Mouse (Mus musculus): ENCODE measurements around the gene Msrb3. TPM values are rescaled to one million over a fixed set of nuclear protein-coding genes. Genes with fewer than 3 reads are reported as not detected.
A peak's percentile ranks its signal among the peaks of the same experiment; 100 is the strongest.

Msrb3 gene
- polyA plus RNA-seq, 1 experiment from 2014 or later: 2.3 TPM

DNA sequence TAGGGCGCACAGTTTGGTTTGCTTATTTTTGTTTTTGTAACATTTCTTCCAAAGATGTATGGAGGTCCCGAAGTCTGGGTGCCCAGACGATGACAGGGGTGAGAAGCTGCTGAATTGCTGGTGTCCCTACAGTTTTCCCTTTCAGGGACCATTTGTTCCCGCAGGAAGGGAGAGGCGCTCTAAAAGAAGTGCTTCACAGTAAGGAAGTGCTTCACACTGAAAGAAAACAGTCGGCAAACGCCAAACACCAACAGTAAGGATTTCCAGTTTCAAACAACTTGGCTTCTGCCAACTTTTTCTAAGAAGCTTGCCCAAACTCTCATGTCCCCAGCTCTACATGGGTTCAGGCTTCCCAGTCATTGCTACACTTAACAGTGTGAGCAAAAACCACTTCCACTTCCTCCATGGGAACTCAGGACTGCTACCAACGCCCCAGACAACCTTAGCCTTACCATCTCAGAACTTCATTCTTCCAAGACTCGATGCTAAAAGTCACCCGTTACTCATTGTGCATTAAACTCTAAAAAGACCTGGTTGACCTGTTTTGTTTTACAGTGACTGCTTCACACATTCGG is 106.6 kb downstream of the Msrb3 start:
- H3K4me3 ChIP-seq: no peak overlapping the region
- H3K27me3 ChIP-seq: no peaks in the 10 kb centered on the region; the same call in 1 of the 2 replicates
- H3K36me3 ChIP-seq: no peaks in the 10 kb centered on the region
- no peak for ATAC-seq (ENCODE audit: low FRiP score)
- peaks cover 13% of the 10 kb centered on the region for H3K4me1 ChIP-seq (replicated peaks)
- 69% methylated on average over 11 of the region's 11 CpGs for WGBS
- no peaks in the 10 kb centered on the region for H3K9me3 ChIP-seq
- no peak overlapping the region for H3K4me2 ChIP-seq
- no peak overlapping the region for H3K9ac ChIP-seq
- H3K27ac ChIP-seq: no peak overlapping the region

- H3K27ac ChIP-seq: no peak overlapping the region
- H3K9ac ChIP-seq: no peak overlapping the region
- H3K4me2 ChIP-seq: no peak overlapping the region
- no peaks in the 10 kb centered on the region for H3K9me3 ChIP-seq
- peaks cover 18% of the 10 kb centered on the region for H3K4me1 ChIP-seq (replicated peaks)
- H3K36me3 ChIP-seq: no peaks in the 10 kb centered on the region
- no peaks in the 10 kb centered on the region; the same call in 1 of the 2 replicates for H3K27me3 ChIP-seq
- no peak for ATAC-seq (ENCODE audit: low FRiP score)
- no peak overlapping the region for H3K4me3 ChIP-seq
- 86% methylated on average over 11 of the region's 11 CpGs for WGBS
These were observed 107.5 kb downstream of the Msrb3 start for GRCm38 (mm10) chr10:120791438-120791837.

GRCm38 (mm10) chr10:120787202-120787601 is 111.7 kb downstream of the Msrb3 start:
- H3K4me2 ChIP-seq: no peak overlapping the region
- no peaks in the 10 kb centered on the region for H3K9me3 ChIP-seq
- ATAC-seq (ENCODE audit: low FRiP score): 0 out of 2 replicates have a peak, but pooled peaks have one; percentile 52
- H3K27me3 ChIP-seq: no peaks in the 10 kb centered on the region; the same call in 1 of the 2 replicates
- peaks cover 20% of the 10 kb centered on the region for H3K4me1 ChIP-seq (replicated peaks)
- H3K4me3 ChIP-seq: no peak overlapping the region
- H3K27ac ChIP-seq: no peak overlapping the region
- 20% methylated on average over 10 of the region's 10 CpGs for WGBS
- no peaks in the 10 kb centered on the region for H3K36me3 ChIP-seq
- H3K9ac ChIP-seq: no peak overlapping the region

DNA sequence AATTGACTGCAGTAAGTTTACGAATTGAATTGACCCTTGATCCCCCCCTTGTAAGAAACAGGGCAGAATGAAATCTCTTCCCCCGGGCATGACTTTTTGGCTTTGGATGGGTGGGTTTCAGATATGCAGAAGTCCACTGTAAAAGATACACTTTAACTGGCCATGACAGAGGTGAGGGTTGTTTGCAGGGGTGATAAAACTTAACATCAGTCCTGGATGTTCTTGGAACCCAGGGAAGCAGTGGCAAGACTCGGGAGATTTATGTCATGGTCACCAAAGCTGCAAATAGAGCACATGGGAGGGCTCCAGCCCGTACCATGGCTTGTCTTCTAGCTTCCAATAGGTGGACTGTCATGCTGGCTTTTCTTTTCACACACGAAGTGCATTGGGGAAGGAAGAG is 114.4 kb downstream of the Msrb3 start:
- H3K4me3 ChIP-seq: no peak overlapping the region
- 39% methylated on average over 5 of the region's 5 CpGs for WGBS
- no peak overlapping the region for H3K9ac ChIP-seq
- no peaks in the 10 kb centered on the region for H3K27me3 ChIP-seq
- no peak overlapping the region for H3K27ac ChIP-seq
- H3K4me1 ChIP-seq (replicated peaks): peaks cover 20% of the 10 kb centered on the region
- no peaks in the 10 kb centered on the region for H3K9me3 ChIP-seq
- ATAC-seq (ENCODE audit: low FRiP score): no peak
- no peak overlapping the region for H3K4me2 ChIP-seq
- H3K36me3 ChIP-seq: no peaks in the 10 kb centered on the region

DNA sequence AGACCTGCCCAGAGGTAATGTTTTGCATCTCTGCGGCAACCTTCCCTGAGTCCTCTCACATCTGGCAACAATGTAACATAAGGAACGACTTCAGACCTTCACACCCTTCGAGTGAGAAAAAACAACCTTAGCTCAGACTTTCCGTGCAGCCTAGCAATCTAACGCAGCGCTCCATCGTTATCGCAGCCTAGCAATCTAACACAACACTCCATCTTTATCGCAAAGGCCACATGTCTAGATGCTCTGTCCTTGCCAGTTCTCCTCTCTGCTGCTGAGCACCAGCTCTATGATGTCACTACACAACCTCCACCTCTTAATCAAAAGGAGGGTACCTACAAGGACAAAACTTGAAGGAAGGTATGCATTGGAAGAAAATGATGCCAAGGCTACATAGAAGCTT is 115.5 kb downstream of the Msrb3 start:
- Histone ChIP-seq H3K36me3 (no peaks in the 10 kb centered on the region), H3K4me1 (replicated peaks) (peaks cover 20% of the 10 kb centered on the region), H3K9ac (no peak overlapping the region), H3K4me3 (no peak overlapping the region), H3K27me3 (no peaks in the 10 kb centered on the region), H3K27ac (no peak overlapping the region), H3K4me2 (no peak overlapping the region), H3K9me3 (no peaks in the 10 kb centered on the region)
- no peak for ATAC-seq (ENCODE audit: low FRiP score)
- WGBS: 85% methylated on average over 9 of the region's 9 CpGs

- H3K27ac ChIP-seq: no peak overlapping the region
- H3K9me3 ChIP-seq: peaks cover 10% of the 10 kb centered on the region; the same call in 1 of the 2 replicates
- no peak overlapping the region for H3K9ac ChIP-seq
- no peak overlapping the region for H3K4me3 ChIP-seq
- H3K4me2 ChIP-seq: no peak overlapping the region
- no peak for ATAC-seq (ENCODE audit: low FRiP score)
- H3K4me1 ChIP-seq (replicated peaks): no peaks in the 10 kb centered on the region
- no peaks in the 10 kb centered on the region for H3K27me3 ChIP-seq
- H3K36me3 ChIP-seq: 0 out of 2 replicates have a peak, but pooled peaks cover 3% of the 10 kb centered on the region
- 81% methylated on average over 3 of the region's 3 CpGs for WGBS
These were observed 121.4 kb downstream of the Msrb3 start for GRCm38 (mm10) chr10:120777499-120777898.

DNA sequence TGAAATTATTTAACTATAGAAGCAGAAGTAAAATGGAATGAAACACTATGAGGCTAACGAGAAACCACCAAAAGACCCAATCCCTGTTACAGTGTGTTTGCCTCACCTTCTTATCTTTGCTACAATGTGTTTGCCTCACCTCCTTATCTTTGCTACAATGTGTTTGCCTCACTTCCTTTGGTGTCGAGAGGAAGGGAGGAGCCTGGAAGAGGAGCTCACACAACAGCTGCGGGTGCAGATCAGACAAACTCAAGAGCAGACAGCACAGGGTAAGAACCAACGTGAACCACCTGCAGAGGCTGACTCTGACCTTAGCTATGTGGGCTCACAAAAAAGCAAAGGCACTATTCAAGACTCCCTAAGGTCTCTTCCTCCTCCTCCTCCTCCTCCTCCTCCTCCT is 123.5 kb downstream of the Msrb3 start:
- no peaks in the 10 kb centered on the region for H3K4me1 ChIP-seq (replicated peaks)
- H3K27me3 ChIP-seq: no peaks in the 10 kb centered on the region
- H3K9ac ChIP-seq: no peak overlapping the region
- ATAC-seq (ENCODE audit: low FRiP score): no peak
- no peak overlapping the region for H3K27ac ChIP-seq
- H3K4me2 ChIP-seq: no peak overlapping the region
- no peak overlapping the region for H3K4me3 ChIP-seq
- peaks cover 10% of the 10 kb centered on the region; the same call in 1 of the 2 replicates for H3K9me3 ChIP-seq
- 85% methylated on average over 4 of the region's 4 CpGs for WGBS
- 0 out of 2 replicates have a peak, but pooled peaks cover 3% of the 10 kb centered on the region for H3K36me3 ChIP-seq

DNA sequence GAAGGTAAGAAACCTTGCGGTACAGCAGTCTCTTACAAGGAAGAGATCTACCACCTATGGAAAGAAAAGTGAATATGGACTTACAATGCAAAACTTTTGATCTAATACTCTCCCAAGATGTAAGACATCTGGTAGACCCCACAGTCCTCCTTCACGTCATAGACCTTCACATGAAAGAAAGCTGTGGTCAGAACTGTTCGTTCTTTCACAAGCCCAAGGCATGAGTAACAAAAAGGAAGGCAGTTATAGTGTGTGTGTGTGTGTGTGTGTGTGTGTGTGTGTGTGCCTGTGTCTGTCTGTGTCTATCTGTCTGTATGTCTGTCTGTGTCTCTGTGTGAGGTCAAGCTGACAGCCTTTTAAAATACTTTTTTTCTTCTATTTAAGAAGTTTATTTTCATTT is 131.5 kb downstream of the Msrb3 start:
- WGBS: 95% methylated on average over 3 of the region's 3 CpGs
- no peak overlapping the region for H3K27ac ChIP-seq
- ATAC-seq (ENCODE audit: low FRiP score): no peak
- H3K9me3 ChIP-seq: no peaks in the 10 kb centered on the region
- no peak overlapping the region for H3K9ac ChIP-seq
- no peak overlapping the region for H3K4me2 ChIP-seq
- no peaks in the 10 kb centered on the region for H3K36me3 ChIP-seq
- peaks cover 19% of the 10 kb centered on the region for H3K4me1 ChIP-seq (replicated peaks)
- no peaks in the 10 kb centered on the region for H3K27me3 ChIP-seq
- no peak overlapping the region for H3K4me3 ChIP-seq

DNA sequence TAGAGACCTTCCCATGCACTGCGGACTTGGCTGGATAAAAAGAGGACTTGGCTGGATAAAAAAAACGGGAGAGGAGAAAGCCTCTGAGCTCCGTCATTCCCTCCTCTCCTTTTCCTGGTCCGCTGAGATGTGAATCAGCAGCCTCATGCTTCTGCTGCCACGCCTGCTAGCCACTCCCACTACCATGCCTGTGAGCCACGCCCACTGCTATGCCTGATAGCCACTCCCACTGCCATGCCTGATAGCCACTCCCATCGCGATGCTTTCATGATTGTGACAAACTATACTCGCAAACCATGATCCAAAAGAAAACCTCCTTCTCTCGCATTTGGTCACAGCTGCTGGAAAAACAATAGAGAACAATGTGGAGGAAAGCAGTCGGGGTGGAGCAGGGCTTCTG is 133.5 kb downstream of the Msrb3 start:
- Histone ChIP-seq H3K27ac (no peak overlapping the region), H3K27me3 (no peaks in the 10 kb centered on the region), H3K9me3 (no peaks in the 10 kb centered on the region), H3K4me3 (no peak overlapping the region), H3K36me3 (no peaks in the 10 kb centered on the region), H3K4me2 (no peak overlapping the region), H3K4me1 (replicated peaks) (peaks cover 19% of the 10 kb centered on the region), H3K9ac (no peak overlapping the region)
- 86% methylated on average over 11 of the region's 11 CpGs for WGBS
- no peak for ATAC-seq (ENCODE audit: low FRiP score)

DNA sequence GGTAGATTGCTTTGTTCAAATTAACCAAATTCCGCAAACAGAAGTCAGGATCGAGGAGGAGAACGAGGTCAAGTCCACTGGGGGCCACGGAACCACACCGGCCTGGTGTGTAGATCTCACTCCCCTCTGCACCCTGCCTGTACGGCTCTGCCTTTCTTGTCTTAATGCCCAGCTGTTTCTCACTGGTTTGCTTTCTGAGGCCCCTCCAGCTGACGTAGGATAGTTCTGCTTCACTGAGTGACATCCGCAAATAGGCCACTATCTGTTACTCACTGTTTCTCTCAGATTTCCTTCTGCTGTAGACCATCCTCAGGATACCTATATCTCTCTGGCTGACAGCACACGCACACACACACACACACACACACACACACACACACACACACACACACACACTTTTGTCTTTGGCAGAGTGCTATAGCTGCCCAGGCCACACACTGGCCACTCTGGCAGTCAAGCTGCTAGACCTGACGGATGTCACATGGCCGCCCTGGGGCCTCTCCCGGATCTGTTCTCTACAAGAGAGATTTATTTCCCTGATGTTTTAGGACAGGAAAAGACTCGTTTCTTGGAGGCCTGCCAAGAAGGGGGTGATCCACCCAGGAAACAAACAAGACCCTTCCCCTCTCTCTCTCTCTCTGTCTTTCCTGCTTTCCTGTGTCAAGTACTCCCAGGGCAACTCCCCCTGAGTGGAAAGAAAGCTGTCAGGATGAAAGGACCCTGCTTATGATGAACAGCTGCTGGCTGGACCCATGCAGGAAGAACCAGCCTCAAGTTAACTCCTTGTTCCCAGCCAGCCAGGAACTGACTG is 135.0 kb downstream of the Msrb3 start:
- Histone ChIP-seq H3K4me1 (replicated peaks) (peaks cover 19% of the 10 kb centered on the region), H3K27me3 (no peaks in the 10 kb centered on the region), H3K4me3 (no peak overlapping the region), H3K9me3 (no peaks in the 10 kb centered on the region), H3K27ac (peak overlapping the region; percentile 58), H3K9ac (no peak overlapping the region), H3K4me2 (0 out of 2 replicates have a peak overlapping the region, but pooled peaks have one; percentile 1), H3K36me3 (no peaks in the 10 kb centered on the region)
- ATAC-seq (ENCODE audit: low FRiP score): peak; percentile 72
- WGBS: 51% methylated on average over 13 of the region's 13 CpGs

DNA sequence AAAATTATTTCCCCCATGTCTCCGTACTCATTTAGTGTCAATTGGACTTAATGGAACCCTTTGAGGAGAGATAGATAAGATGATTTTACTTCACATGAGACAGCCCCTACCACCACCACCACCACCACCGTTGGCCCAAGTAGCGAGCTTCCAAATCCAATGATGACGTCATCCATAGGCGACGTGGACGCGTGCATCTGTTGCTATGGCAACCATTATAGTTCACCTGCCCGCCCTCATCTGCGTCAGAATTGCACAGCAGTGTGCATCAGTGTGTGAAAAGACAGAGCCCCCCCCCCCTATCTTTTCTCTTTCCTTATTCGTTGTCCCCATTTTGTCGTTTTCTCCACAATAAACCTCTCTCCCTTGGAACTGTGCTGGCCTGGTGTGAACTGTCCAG is 135.9 kb downstream of the Msrb3 start:
- no peak for ATAC-seq (ENCODE audit: low FRiP score)
- Histone ChIP-seq H3K9ac (no peak overlapping the region), H3K36me3 (no peaks in the 10 kb centered on the region), H3K4me1 (replicated peaks) (peaks cover 19% of the 10 kb centered on the region), H3K27ac (no peak overlapping the region), H3K9me3 (0 out of 2 replicates have a peak, but pooled peaks cover 4% of the 10 kb centered on the region), H3K27me3 (no peaks in the 10 kb centered on the region), H3K4me2 (no peak overlapping the region), H3K4me3 (no peak overlapping the region)
- 66% methylated on average over 12 of the region's 12 CpGs for WGBS

- Histone ChIP-seq H3K36me3 (no peaks in the 10 kb centered on the region), H3K9ac (no peak overlapping the region), H3K27me3 (no peaks in the 10 kb centered on the region), H3K4me1 (replicated peaks) (peaks cover 19% of the 10 kb centered on the region), H3K4me3 (no peak overlapping the region), H3K9me3 (0 out of 2 replicates have a peak, but pooled peaks cover 4% of the 10 kb centered on the region), H3K4me2 (no peak overlapping the region), H3K27ac (no peak overlapping the region)
- 90% methylated on average over 12 of the region's 12 CpGs for WGBS
- ATAC-seq (ENCODE audit: low FRiP score): no peak
These were observed 138.2 kb downstream of the Msrb3 start for GRCm38 (mm10) chr10:120760679-120761078.

Measured in hindbrain, embryonic 13.5 days (tissue).